Mouse (Mus musculus) hindbrain, embryonic 11.5 days (tissue): Measurements from ENCODE around the gene Abl2. TPM values are rescaled to one million over a fixed set of nuclear protein-coding genes. Genes with fewer than 3 reads are reported as not detected.
"Not testable (repeated sequence)": the region's sequence is repeated elsewhere in the genome, so short reads cannot be mapped to it uniquely, and the experiment has no call there.

Experiments used
- ATAC-seq: fragments of 200-750 bp; cut with Nextera tagmentation; 2 replicates; pipeline ENCODE4 v1.8.0; 2017; ENCODE audit warnings: mild to moderate bottlenecking, moderate TSS enrichment, moderate library complexity; ENCODE audit not compliant: low FRiP score
- DNase-seq: peaks from one replicate; pipeline ENCODE4 v3.0.0-alpha.2; 2015; ENCODE audit warnings: low spot score
- H3K27ac ChIP-seq: fragments of 300-500 bp; sonication (generic); 2 replicates; pipeline ENCODE4 v1.5.1; 2014; ENCODE audit warnings: mild to moderate bottlenecking, low read depth, low read length
- H3K27me3 ChIP-seq: fragments of 300-500 bp; sonication (generic); 2 replicates; pipeline ENCODE4 v1.6.1; 2014; ENCODE audit warnings: mild to moderate bottlenecking, low read length, moderate library complexity, mixed read lengths; ENCODE audit not compliant: control insufficient read depth, insufficient read depth
- H3K36me3 ChIP-seq: fragments of 300-500 bp; sonication (generic); 2 replicates; pipeline ENCODE4 v1.6.1; 2014; ENCODE audit warnings: mild to moderate bottlenecking, low read length, moderate library complexity, mixed read lengths; ENCODE audit not compliant: control insufficient read depth, insufficient read depth
- H3K4me1 ChIP-seq: fragments of 300-500 bp; sonication (generic); replicated peaks from 2 replicates; pipeline ENCODE4 v1.6.1; 2014; ENCODE audit warnings: low read length, mixed read lengths; ENCODE audit not compliant: control insufficient read depth, insufficient read depth
- H3K4me2 ChIP-seq: fragments of 300-500 bp; sonication (generic); replicated peaks from 2 replicates; pipeline ENCODE4 v1.6.1; 2014; ENCODE audit warnings: mild to moderate bottlenecking, low read depth, low read length
- H3K4me3 ChIP-seq: fragments of 300-500 bp; sonication (generic); 2 replicates; pipeline ENCODE4 v1.5.1; 2014; ENCODE audit warnings: low read depth, low read length
- H3K9ac ChIP-seq: fragments of 300-500 bp; sonication (generic); 2 replicates; pipeline ENCODE4 v1.6.1; 2014; ENCODE audit warnings: low read depth, low read length
- H3K9me3 ChIP-seq: fragments of 300-500 bp; sonication (generic); 2 replicates; pipeline ENCODE4 v1.6.1; 2016; ENCODE audit warnings: low read length; ENCODE audit not compliant: control insufficient read depth
- WGBS: fragments of 180-500 bp; shearing (Covaris S2); extraction: QIAGEN DNeasy Blood & Tissue Kit; methylation state at CpG from one replicate; pipeline ENCODE4 v1.1.7; 2014; 5-methylcytosine and 5-hydroxymethylcytosine counted together
- polyA plus RNA-seq: library from polyadenylated mRNA; unstranded; fragments of >200 nt; fragmentation: Nextera tagmentation; extraction: Ambion mirVana; gene quantifications from 2 replicates; pipeline ENCODE4 v1.2.1, GENCODE M21; 2014

The Abl2 gene
- 5.3 and 8.0 TPM in 2 replicates for polyA plus RNA-seq

DNA sequence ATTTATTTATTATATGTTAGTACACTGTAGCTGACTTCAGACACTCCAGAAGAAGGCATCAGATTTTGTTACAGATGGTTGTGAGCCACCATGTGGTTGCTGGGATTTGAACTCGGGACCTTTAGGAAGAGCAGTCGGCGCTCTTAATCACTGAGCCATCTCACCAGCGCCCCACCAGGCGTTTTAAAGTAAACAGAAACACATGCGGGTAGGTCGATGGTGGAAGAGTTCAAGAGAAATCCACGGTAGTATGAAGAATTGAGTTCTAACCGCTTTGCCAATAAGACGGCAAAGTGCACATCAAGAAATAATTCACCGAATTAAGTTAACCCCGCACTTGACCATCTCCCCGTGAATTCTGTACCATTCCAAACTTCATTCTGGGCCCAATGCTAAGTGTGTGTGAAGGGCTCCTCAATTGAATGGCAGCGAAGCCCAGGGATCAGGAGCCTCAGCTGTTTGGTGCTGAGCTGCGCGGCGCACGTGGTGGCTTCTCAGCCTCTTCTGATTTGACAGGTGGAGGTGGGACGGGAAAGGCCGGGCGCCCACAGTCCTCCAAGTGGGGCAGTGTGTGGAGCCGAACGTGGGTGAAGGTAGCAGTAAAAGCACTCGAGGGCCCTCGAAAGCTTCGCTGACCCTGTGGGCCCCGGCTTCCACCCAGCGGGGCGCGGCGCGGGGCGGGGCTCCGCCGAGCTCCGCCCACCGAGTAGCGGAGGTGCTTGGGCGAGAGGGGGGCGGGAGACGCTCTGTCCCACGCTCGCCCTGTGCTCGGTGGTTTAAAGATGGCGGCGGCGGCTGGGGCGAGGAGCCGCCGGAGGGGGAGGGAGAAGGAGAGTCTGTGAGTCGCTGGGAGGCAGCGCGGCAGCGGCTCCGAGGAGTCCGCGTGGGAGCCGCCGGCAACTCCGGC, at the start of gene Abl2:
TSS of gene Abl2 (plus strand) at position 763 of the 907 bp plus-strand sequence.
- Histone ChIP-seq H3K36me3 (no peaks in the 10 kb centered on the region), H3K4me1 (no peaks in the 10 kb centered on the region), H3K27ac (peak within 1 kb of the TSS; percentile 95), H3K9ac (peak within 1 kb of the TSS; percentile 98), H3K9me3 (no peaks in the 10 kb centered on the region), H3K4me3 (peak within 1 kb of the TSS; percentile 98), H3K27me3 (no peaks in the 10 kb centered on the region), H3K4me2 (peak within 1 kb of the TSS; percentile 36)
- DNase-seq (peak; percentile 94), ATAC-seq (peak; percentile 97)
- WGBS = 10% methylated on average over 55 of the region's 60 CpGs

DNA sequence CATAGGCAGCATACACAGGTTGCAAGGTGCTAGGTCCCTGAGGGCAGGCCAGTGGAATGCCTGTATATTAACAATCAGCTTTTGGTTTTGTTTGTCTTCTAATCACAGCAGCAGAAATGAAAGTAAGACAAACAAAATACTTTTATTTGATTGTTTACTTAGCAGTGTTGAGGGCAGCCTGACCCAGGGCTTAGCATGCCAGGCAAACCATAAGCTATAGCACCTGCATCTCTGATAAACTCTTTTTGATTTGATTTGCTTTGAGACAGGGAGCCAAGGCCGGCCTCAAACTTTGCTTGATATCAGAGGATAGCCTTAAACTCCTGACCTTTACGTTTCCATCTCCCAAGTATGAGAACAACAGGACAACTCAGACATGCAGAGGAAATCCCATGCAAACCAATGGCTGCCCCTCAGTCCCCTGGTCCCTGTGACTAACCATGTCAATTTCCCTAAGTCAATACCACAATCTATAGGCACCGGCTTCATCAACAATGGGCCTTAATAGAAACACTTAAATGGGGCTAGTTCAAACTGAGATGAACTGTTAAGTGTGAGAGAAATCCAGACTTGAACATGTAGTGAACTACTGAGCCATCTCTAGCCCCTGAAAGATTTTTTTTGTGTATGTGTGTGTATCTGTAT, 38.3 kb upstream of the Abl2 start:
- no peaks in the 10 kb centered on the region for H3K36me3 ChIP-seq
- H3K4me1 ChIP-seq = no peaks in the 10 kb centered on the region
- H3K4me2 ChIP-seq = no peak overlapping the region
- ATAC-seq (no peak), DNase-seq (no peak)
- H3K9ac ChIP-seq = no peak overlapping the region
- H3K9me3 ChIP-seq = no peaks in the 10 kb centered on the region
- no peaks in the 10 kb centered on the region for H3K27me3 ChIP-seq
- WGBS = 89% methylated on average over 3 of the region's 3 CpGs
- no peak overlapping the region for H3K4me3 ChIP-seq
- no peak overlapping the region for H3K27ac ChIP-seq

DNA sequence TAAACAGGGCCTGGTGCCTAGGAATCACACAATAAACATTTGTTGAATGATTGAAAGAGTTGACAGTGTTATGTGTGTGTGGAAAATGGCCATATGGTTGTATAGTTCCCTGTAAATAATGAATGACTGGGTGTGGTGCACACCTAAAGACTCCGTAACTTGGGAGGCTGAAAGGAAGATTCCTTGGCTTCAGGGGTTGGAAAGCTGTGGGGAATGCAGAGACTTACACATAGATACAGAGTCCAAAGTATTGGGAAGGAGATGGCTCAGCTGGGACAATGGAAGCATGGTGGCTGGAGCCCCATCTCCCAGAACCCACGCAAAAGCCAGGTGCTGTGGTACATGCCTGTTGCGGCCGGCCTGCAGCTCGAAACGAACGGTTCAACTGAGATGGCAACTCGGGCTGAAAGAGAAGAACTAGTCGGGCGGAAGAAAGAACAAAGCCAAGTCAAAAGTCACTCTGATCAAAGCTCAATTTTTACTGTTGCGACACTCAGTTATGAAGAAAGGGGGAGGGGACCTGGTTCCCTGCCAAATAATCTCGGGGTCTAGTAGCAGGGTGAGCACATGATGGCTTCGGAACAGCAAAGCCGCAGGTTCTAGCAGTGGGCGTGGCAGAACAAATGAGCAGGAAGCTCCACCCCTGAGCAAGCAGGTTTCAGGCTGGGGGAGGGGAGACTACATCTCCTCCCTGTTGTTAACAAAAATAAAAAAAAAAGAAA, 36.6 kb upstream of the Abl2 start:
- 56% methylated on average over 15 of the region's 15 CpGs for WGBS
- no peak overlapping the region for H3K4me2 ChIP-seq
- no peaks in the 10 kb centered on the region for H3K9me3 ChIP-seq

DNA sequence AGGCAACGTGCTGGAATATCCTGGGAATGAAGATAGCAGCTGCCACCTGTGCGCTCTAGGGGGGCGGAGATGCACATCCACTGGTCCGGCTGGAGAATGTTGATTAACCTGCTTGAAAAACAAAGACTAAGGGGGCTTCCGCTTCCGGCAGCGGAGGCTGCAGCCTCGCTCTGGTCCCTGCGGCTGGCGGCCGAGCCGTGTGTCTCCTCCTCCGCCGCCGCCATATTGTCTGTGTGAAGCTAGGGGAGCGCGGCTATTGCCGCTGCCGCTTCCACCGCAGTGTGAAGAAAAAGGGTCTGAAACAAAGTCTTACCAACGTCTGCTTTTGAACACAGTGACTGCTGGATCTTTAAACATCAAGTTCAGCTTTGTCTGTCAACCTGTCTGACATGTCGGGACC, 34.7 kb upstream of the Abl2 start, which contains the start of gene Gm10031:
TSS of gene Gm10031 (plus strand) at position 171 of the 400 bp plus-strand sequence.
- not testable (repeated sequence) for H3K9ac ChIP-seq, H3K4me2 ChIP-seq, H3K9me3 ChIP-seq, DNase-seq, H3K27ac ChIP-seq, H3K4me1 ChIP-seq, H3K36me3 ChIP-seq, H3K27me3 ChIP-seq, ATAC-seq, H3K4me3 ChIP-seq
- WGBS = 91% methylated on average over 17 of the region's 22 CpGs

More for the DNA sequence above, 36.6 kb upstream of the Abl2 start:
- Histone ChIP-seq H3K4me1 (no peaks in the 10 kb centered on the region), H3K4me3 (no peak overlapping the region), H3K36me3 (no peaks in the 10 kb centered on the region), H3K9ac (no peak overlapping the region), H3K27ac (no peak overlapping the region), H3K27me3 (no peaks in the 10 kb centered on the region)
- peak; percentile 2 for DNase-seq
- no peak for ATAC-seq

DNA sequence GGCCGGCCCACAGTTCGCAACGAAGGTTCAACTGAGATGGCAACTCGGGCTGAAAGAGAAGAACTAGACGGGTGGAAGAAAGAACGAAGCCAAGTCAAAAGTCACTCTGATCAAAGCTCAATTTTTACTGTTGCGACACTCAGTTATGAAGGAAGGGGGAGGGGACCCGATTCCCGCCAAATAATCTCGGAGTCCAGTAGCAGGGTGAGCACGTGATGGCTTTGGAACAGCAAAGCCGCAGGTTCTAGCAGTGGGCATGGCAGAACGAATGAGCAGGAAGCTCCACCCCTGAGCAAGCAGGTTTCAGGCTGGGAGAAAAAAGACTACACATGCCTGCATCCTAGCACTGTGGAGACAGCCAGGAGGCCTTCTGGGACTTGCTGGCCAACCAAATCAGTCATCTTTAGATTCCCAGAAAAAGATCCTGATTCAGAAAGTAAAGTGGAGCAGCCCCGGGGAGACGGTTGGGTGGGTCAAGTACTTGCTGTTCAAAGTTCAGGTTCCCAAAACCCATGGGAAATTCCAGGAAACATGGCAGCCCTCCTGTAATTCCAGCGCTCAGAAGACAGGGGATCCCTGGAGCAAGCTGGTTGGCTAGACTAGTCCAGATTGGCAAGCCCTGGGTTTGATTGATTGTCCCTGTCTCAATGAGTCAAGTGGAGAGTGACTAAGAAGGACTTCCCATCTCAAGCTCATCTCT, 26.0 kb upstream of the Abl2 start:
- H3K36me3 ChIP-seq, H3K9me3 ChIP-seq, H3K4me3 ChIP-seq, ATAC-seq, H3K9ac ChIP-seq, H3K27ac ChIP-seq, DNase-seq, H3K4me1 ChIP-seq, H3K27me3 ChIP-seq, H3K4me2 ChIP-seq: not testable (repeated sequence)
- WGBS = 89% methylated on average over 16 of the region's 16 CpGs

DNA sequence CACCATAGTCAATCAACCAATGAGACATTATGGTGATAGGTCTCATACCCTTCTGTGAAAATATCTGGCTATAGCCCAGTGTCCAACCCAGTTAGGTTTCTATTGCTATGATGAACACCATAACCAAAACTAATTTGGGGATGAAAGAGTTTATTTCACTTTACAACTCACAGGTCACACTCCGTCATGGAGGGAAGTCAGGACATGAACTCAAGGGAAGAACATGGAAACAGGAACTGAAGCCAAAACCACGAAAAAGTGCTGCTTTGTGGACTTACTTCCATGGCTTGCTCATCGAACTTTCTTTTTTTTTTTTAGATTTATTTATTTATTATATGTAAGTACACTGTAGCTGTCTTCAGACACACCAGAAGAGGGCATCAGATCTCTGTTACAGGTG, 25.1 kb upstream of the Abl2 start:
- H3K4me1 ChIP-seq = no peaks in the 10 kb centered on the region
- no peaks in the 10 kb centered on the region for H3K36me3 ChIP-seq
- no peak overlapping the region for H3K9ac ChIP-seq
- no peak for ATAC-seq
- no peak overlapping the region for H3K4me3 ChIP-seq
- H3K4me2 ChIP-seq = no peak overlapping the region
- no peak overlapping the region for H3K27ac ChIP-seq
- no peak for DNase-seq
- no peaks in the 10 kb centered on the region for H3K9me3 ChIP-seq
- no peaks in the 10 kb centered on the region for H3K27me3 ChIP-seq
- WGBS = 92% methylated on average over 3 of the region's 3 CpGs

DNA sequence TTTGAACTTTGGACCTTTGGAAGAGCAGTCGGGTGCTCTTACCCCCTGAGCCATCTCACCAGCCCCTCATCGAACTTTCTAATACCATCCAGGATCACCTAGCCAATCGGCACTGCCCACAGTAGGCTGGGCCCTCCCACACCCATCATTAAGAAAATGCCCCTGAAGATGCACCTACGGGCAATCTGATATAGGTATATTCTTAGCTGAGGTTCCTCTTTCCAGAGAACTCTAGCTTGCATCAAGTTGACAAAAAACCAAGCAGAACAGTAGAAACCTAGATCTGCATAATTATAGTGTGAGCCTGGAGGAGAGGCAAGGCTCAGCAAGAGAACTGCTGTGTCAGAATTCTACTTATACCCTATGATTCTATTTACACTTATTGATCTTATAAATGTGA, 24.7 kb upstream of the Abl2 start:
- H3K9ac ChIP-seq = no peak overlapping the region
- no peaks in the 10 kb centered on the region for H3K4me1 ChIP-seq
- ATAC-seq (no peak), DNase-seq (no peak)
- no peaks in the 10 kb centered on the region for H3K27me3 ChIP-seq
- H3K4me2 ChIP-seq = no peak overlapping the region
- no peaks in the 10 kb centered on the region for H3K9me3 ChIP-seq
- no peak overlapping the region for H3K4me3 ChIP-seq
- H3K36me3 ChIP-seq = no peaks in the 10 kb centered on the region
- no peak overlapping the region for H3K27ac ChIP-seq
- WGBS = 89% methylated on average over 4 of the region's 4 CpGs

DNA sequence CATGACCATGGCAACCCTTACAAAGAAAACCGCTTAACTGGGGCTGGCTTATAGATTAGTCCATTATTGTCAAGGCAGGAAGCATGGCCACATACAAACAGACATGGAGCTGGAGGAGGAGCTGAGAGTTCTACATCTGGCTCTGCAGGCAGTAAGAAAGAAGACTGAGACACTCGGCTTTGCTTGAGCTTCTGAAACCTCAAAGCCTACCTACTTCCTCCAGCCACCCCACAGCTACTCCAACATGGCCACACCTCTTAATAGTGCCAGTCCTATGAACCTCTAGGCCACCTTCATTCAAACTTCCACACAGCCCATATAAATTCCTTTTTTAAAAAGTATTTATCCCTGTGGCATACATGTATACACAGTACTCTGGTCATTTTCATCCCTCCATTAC, 21.6 kb upstream of the Abl2 start:
- DNase-seq = no peak
- no peak overlapping the region for H3K4me3 ChIP-seq
- no peaks in the 10 kb centered on the region for H3K9me3 ChIP-seq
- no peaks in the 10 kb centered on the region for H3K27me3 ChIP-seq
- H3K4me1 ChIP-seq = no peaks in the 10 kb centered on the region
- 76% methylated on average over 2 of the region's 2 CpGs for WGBS
- ATAC-seq = no peak
- no peak overlapping the region for H3K9ac ChIP-seq
- no peak overlapping the region for H3K27ac ChIP-seq
- no peak overlapping the region for H3K4me2 ChIP-seq
- no peaks in the 10 kb centered on the region for H3K36me3 ChIP-seq
